Mouse (Mus musculus) myocyte (in vitro differentiated cells): Measurements from ENCODE around the gene Gm17651. TPM values are rescaled to one million over a fixed set of nuclear protein-coding genes. Genes with fewer than 3 reads are reported as not detected.

Source experiments
- H3K27me3 ChIP-seq: one replicate; pipeline ENCODE4 v1.6.1; 2011; ENCODE audit not compliant: control insufficient read depth, insufficient read depth, insufficient read length
- H3K36me3 ChIP-seq: one replicate; pipeline ENCODE4 v1.6.1; 2011; ENCODE audit not compliant: control insufficient read depth, insufficient read depth
- H3K4me2 ChIP-seq: one replicate; pipeline ENCODE4 v1.6.1; 2011; ENCODE audit warnings: low read depth, control low read depth
- H3K4me3 ChIP-seq: one replicate; pipeline ENCODE4 v1.5.1; 2011; ENCODE audit warnings: mild to moderate bottlenecking, control low read depth, moderate library complexity
- H3K79me2 ChIP-seq: one replicate; pipeline ENCODE4 v1.6.1; 2011; ENCODE audit not compliant: control insufficient read depth, insufficient read depth
- H3ac ChIP-seq: one replicate; pipeline ENCODE4 v1.6.1; 2011; ENCODE audit not compliant: control insufficient read depth, insufficient read length
- CEBPB ChIP-seq: IDR thresholded peaks from 2 replicates; pipeline ENCODE4 v1.6.1; 2011; ENCODE audit warnings: mild to moderate bottlenecking, moderate library complexity; ENCODE audit not compliant: poor library complexity, insufficient read depth, severe bottlenecking
- E2F4 ChIP-seq: IDR thresholded peaks from one replicate; pipeline ENCODE4 v1.6.1; 2011; ENCODE audit warnings: mild to moderate bottlenecking, control low read depth, moderate library complexity; ENCODE audit not compliant: insufficient read depth
- MAX ChIP-seq: IDR thresholded peaks from one replicate; pipeline ENCODE4 v1.6.1; 2011; ENCODE audit warnings: low read depth, mild to moderate bottlenecking, control low read depth
- MYOD1 ChIP-seq, 3 experiments: IDR thresholded peaks; one replicate each; pipeline ENCODE4 v1.6.1; 2011; ENCODE audit warnings: control low read depth in 2 of 3, low read depth in 2 of 3, mild to moderate bottlenecking in 2 of 3, moderate library complexity in 1 of 3; ENCODE audit not compliant: insufficient read length in 2 of 3, control insufficient read depth in 1 of 3
- MYOG ChIP-seq, 3 experiments: IDR thresholded peaks; one replicate each; pipeline ENCODE4 v1.6.1; 2011; ENCODE audit warnings: control low read depth in 2 of 3, low read depth in 2 of 3, mild to moderate bottlenecking in 2 of 3; ENCODE audit not compliant: insufficient read length in 2 of 3, control insufficient read depth in 1 of 3, insufficient read depth in 1 of 3
- POLR2A ChIP-seq: IDR thresholded peaks from one replicate; pipeline ENCODE4 v1.6.1; 2011; ENCODE audit warnings: low read depth, mild to moderate bottlenecking, control low read depth, moderate library complexity; ENCODE audit not compliant: insufficient read length
- POLR2AphosphoS2 ChIP-seq: IDR thresholded peaks from one replicate; pipeline ENCODE4 v1.6.1; 2011; ENCODE audit warnings: low read depth, control low read depth; ENCODE audit not compliant: insufficient read length
- REST ChIP-seq: IDR thresholded peaks from one replicate; pipeline ENCODE4 v1.6.1; 2011; ENCODE audit warnings: mild to moderate bottlenecking, control low read depth, moderate library complexity; ENCODE audit not compliant: insufficient read depth, insufficient read length
- SRF ChIP-seq: IDR thresholded peaks from one replicate; pipeline ENCODE4 v1.6.1; 2011; ENCODE audit warnings: low read depth; ENCODE audit not compliant: control insufficient read depth, insufficient read length
- TCF12 ChIP-seq: IDR thresholded peaks from one replicate; pipeline ENCODE4 v1.6.1; 2011; ENCODE audit warnings: mild to moderate bottlenecking, control low read depth; ENCODE audit not compliant: poor library complexity, insufficient read depth, severe bottlenecking
- TCF3 ChIP-seq: IDR thresholded peaks from one replicate; pipeline ENCODE4 v1.6.1; 2011; ENCODE audit warnings: low read depth, control low read depth; ENCODE audit not compliant: insufficient read length
- USF1 ChIP-seq: IDR thresholded peaks from one replicate; pipeline ENCODE4 v1.6.1; 2011; ENCODE audit warnings: low read depth, mild to moderate bottlenecking, control low read depth, moderate library complexity
- polyA plus RNA-seq: library from polyadenylated mRNA; unstranded; fragments of >200 nt; fragmentation: generic; extraction: Trizol; gene quantifications from one replicate; pipeline ENCODE4 v1.2.1, GENCODE M21; 2012; ENCODE audit warnings: missing spikeins

Gene Gm17651
- polyA plus RNA-seq, 1 experiment: not detected

- TF ChIP-seq CEBPB (no peak), TCF12 (no peak), TCF3 (no peak), MYOG (IDR thresholded peaks at IDR 0.05; ENCODE audit: control insufficient read depth in 1 of 3, insufficient read depth in 1 of 3, insufficient read length in 2 of 3, low read depth in 2 of 3) (no peak), MAX (no peak), POLR2A (no peak), E2F4 (no peak), REST (no peak), SRF (no peak), USF1 (no peak), POLR2AphosphoS2 (no peak), MYOD1 (IDR thresholded peaks at IDR 0.05; ENCODE audit: control insufficient read depth in 1 of 3, insufficient read length in 2 of 3, low read depth in 2 of 3) (no peak)
- H3K4me3 ChIP-seq: no peak overlapping the region
Observed at GRCm38 (mm10) chr3:97630746-97631145, 43.7 kb downstream of the Gm17651 start.

GRCm38 (mm10) chr3:97629941-97630340 is 44.6 kb downstream of the Gm17651 start:
- Histone ChIP-seq H3K27me3 (no peaks in the 10 kb centered on the region), H3ac (no peak overlapping the region), H3K4me3 (no peak overlapping the region), H3K79me2 (no peaks in the 10 kb centered on the region), H3K4me2 (no peak overlapping the region), H3K36me3 (no peaks in the 10 kb centered on the region)
- no peak for TF ChIP-seq POLR2A
- TF ChIP-seq POLR2AphosphoS2: no peak
- no peak for TF ChIP-seq MYOG (IDR thresholded peaks at IDR 0.05; ENCODE audit: control insufficient read depth in 1 of 3, insufficient read depth in 1 of 3, insufficient read length in 2 of 3, low read depth in 2 of 3)
- TF ChIP-seq USF1: no peak
- no peak for TF ChIP-seq REST
- TF ChIP-seq TCF3: no peak
- TF ChIP-seq TCF12: no peak
- TF ChIP-seq CEBPB: no peak
- TF ChIP-seq SRF: no peak
- TF ChIP-seq MYOD1 (IDR thresholded peaks at IDR 0.05; ENCODE audit: control insufficient read depth in 1 of 3, insufficient read length in 2 of 3, low read depth in 2 of 3): no peak
- no peak for TF ChIP-seq MAX
- no peak for TF ChIP-seq E2F4

More at GRCm38 (mm10) chr3:97630746-97631145, 43.7 kb downstream of the Gm17651 start:
- Histone ChIP-seq H3K79me2 (no peaks in the 10 kb centered on the region), H3K4me2 (no peak overlapping the region), H3K27me3 (no peaks in the 10 kb centered on the region), H3K36me3 (no peaks in the 10 kb centered on the region), H3ac (no peak overlapping the region)

- no peaks in the 10 kb centered on the region for H3K27me3 ChIP-seq
Observed at GRCm38 (mm10) chr3:97628391-97629001, 46.0 kb downstream of the Gm17651 start, which contains the start of gene Fmo5. Fmo5 (plus strand) TSS chr3:97628804.

GRCm38 (mm10) chr3:97627893-97628292 is 46.6 kb downstream of the Gm17651 start:
- no peak overlapping the region for H3K4me3 ChIP-seq
- H3K4me2 ChIP-seq: no peak overlapping the region
- H3K27me3 ChIP-seq: no peaks in the 10 kb centered on the region
- no peak overlapping the region for H3ac ChIP-seq
- H3K79me2 ChIP-seq: no peaks in the 10 kb centered on the region
- no peaks in the 10 kb centered on the region for H3K36me3 ChIP-seq
- no peak for TF ChIP-seq SRF
- TF ChIP-seq REST: no peak
- TF ChIP-seq CEBPB: no peak
- no peak for TF ChIP-seq MYOD1 (IDR thresholded peaks at IDR 0.05; ENCODE audit: control insufficient read depth in 1 of 3, insufficient read length in 2 of 3, low read depth in 2 of 3)
- TF ChIP-seq E2F4: no peak
- TF ChIP-seq POLR2AphosphoS2: no peak
- no peak for TF ChIP-seq TCF12
- no peak for TF ChIP-seq MYOG (IDR thresholded peaks at IDR 0.05; ENCODE audit: control insufficient read depth in 1 of 3, insufficient read depth in 1 of 3, insufficient read length in 2 of 3, low read depth in 2 of 3)
- TF ChIP-seq USF1: no peak
- no peak for TF ChIP-seq MAX
- no peak for TF ChIP-seq TCF3
- no peak for TF ChIP-seq POLR2A

More at GRCm38 (mm10) chr3:97628391-97629001, 46.0 kb downstream of the Gm17651 start, which contains the start of gene Fmo5:
- Histone ChIP-seq H3K4me3 (no peak within 1 kb of the TSS), H3K36me3 (no peaks in the 10 kb centered on the region), H3K4me2 (peak within 1 kb of the TSS; percentile 60), H3K79me2 (no peaks in the 10 kb centered on the region), H3ac (no peak within 1 kb of the TSS)
- no peak for TF ChIP-seq MAX
- no peak for TF ChIP-seq POLR2A
- no peak for TF ChIP-seq POLR2AphosphoS2
- no peak for TF ChIP-seq TCF3
- TF ChIP-seq MYOD1 (IDR thresholded peaks at IDR 0.05; ENCODE audit: control insufficient read depth in 1 of 3, insufficient read length in 2 of 3, low read depth in 2 of 3): no peak
- TF ChIP-seq CEBPB: no peak
- TF ChIP-seq SRF: no peak
- TF ChIP-seq TCF12: no peak
- TF ChIP-seq REST: no peak
- TF ChIP-seq E2F4: no peak
- TF ChIP-seq USF1: no peak
- TF ChIP-seq MYOG (IDR thresholded peaks at IDR 0.05; ENCODE audit: control insufficient read depth in 1 of 3, insufficient read depth in 1 of 3, insufficient read length in 2 of 3, low read depth in 2 of 3): no peak
